Mouse (Mus musculus) gastrocnemius, adult 18-20 months (tissue): ENCODE data around the gene Zfp950. TPM values are rescaled to one million over a fixed set of nuclear protein-coding genes. Genes with fewer than 3 reads are reported as not detected.
A peak's percentile ranks its signal among the peaks of the same experiment; 100 is the strongest.

Experiments
- DNase-seq: peaks from one replicate; pipeline ENCODE4 v3.0.0; 2021; ENCODE audit warnings: low spot score
- total RNA-seq, 2 experiments: library from RNA; stranded (reverse); gene quantifications; 2 replicates each; pipeline ENCODE4 v1.2.3; 2021

The Zfp950 gene
- total RNA-seq, 2 experiments from 2014 or later: 3.0 TPM

DNA sequence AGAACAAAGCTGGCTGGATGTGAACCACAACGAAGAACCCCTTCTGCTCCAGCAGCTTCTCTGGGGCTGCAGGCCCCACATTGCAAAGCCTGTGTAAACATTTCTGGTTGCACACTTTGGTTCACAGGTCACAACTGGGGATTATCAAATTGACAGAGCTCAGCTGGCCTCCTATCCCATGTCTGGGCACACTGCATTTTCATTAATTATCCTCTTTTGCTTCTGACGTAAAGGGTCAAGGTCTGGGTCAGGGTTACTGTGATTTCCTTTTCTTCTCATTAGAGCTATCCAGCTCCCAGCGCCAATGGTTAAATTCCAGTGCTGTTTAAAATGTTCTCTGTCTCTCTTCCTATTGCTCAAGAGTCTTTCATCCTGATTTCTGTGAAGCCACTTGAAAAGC, 83.1 kb downstream of the Zfp950 start:
- no peak for DNase-seq

DNA sequence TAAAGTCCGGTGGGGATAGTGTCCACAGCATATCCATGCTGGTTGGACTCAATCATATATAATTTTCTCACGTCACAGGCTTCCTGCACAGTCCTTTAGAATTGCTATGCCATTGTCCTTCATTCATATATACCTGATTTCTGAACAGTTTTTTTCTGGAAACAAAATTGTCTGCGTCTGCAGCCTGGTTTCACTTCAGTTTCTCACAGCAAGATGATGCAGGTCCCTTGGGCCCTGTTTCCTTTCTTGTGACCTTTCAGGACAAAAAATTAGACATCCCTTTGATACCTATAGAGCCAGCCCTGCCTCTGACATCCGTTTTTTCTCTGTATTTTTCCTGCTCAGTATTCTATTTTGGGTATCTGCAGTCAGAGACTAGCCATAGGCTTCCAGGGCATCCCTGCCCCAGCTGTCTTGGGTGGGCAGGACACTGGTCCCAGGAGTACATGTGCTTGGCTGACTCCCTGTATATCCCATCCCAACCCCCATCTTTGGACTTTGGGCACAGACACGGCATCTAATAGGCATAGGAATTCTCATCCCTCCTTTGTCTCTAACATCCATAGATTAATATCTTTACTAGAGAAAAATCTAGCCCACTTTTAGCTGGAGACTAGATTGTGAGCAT, 83.7 kb downstream of the Zfp950 start:
- no peak for DNase-seq

DNA sequence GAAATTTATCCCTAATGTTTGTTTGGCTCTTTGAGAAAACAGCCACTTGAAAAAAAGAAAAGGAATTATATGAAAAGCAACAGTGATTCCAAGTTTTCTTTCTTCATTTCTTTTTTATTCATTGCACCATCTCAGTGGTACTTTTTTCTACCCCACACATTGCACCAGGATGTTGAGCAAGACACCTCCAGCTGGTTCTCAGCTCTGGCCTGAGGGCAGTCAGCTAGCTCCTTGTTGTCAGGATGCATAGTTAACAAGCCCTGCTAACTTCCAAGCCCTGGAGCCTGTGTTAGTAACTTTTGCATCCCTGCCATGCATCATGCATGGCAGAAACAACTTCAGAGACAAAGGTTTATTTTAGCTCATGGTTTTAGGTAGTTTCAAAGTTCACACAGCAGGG, 87.9 kb downstream of the Zfp950 start:
- no peak for DNase-seq

DNA sequence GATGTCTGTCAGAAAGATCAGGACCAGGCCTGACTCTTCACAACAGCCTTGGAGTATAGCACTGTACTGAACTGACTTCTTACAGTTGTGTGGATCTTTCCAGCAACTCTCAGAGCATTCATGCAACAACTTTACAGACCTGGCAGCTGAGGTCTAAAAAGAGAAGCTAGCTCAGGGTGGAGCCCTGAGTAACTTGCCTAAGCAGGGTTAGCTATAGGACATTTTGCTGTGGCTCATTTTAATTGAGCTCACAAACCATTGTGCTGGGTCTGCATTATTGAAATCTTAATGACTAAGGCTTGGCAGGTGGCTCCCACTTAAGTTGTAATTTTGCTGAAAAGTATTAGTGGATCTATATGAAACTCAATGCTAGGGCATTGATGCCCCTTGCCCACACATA, 88.6 kb downstream of the Zfp950 start:
- no peak for DNase-seq

DNA sequence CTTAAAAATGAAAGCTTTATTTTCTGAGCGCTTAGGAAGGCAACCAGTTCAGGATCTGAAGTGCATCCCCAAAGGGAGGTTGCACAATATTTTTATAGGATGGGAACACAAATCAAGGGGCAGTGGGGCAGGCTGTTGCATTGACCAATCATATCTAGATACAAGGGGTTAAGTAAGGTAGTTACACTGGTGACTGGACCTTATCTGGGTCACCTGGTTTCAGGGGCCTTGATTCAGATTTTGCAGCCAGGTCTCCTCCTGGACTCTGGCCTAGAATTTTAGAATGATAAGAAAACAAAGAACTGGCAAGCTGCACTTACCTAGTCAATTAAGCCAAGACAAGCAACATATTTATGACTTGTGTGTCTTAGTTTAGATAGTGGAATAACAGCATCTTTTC, 89.5 kb downstream of the Zfp950 start:
- DNase-seq: no peak

DNA sequence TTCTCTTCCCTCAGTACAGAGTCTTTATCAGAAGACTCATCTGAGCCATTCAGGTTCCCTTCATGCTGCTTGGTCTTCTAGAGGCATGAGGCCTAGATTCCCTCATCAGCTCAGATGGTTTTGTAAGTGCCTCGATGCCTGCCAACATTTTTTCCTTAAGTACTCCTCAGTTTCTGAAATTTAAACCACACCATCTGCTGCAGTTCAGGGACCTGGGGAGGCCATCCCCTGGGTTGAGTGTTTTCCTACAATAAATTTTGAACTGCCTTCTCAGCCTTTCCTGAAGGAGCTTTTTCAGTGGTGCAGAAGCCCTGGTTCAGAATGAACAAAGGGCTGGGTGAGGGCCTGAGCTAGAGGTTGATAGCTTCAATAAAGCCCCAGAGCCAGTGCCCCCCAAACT, 91.2 kb downstream of the Zfp950 start:
- peak; percentile 40 for DNase-seq

DNA sequence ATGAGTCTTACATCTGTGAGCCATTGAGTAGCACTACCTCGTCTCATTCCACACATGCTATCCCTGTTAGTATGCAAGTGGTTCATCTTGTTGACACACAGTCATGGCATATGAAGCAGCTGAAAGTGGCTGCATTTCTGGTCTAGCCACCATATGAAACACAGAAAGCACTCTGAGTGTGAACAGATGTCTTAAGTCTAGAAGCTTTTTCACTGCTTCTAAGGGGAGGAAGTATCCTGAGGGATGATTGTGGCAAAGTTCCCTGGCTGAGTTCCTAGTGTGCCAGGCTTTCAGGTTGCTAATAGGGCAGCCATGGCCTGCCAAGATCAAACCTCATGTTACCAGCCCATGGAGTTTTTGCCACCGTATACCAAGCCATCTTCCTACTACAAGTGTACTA, 92.0 kb downstream of the Zfp950 start:
- no peak for DNase-seq

DNA sequence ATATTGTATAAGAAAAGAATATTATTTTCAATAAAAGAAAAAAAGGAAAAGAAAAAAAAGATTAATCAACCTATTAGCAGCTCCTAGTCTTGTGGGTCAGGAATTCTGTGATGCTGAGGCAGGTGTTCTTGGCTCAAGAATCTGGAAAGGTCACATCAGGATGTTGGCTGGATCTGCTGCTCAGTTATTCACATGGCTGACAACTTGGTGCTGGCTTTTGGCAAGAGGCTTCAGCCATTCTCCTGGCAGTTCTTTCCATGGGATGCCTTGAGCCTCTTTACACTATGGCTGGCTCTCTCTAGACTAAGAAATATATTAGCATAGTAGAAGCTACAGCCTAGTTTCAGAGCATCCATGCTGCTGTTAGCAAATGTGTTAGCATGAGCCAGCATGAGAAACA, 101.5 kb downstream of the Zfp950 start:
- no peak for DNase-seq

DNA sequence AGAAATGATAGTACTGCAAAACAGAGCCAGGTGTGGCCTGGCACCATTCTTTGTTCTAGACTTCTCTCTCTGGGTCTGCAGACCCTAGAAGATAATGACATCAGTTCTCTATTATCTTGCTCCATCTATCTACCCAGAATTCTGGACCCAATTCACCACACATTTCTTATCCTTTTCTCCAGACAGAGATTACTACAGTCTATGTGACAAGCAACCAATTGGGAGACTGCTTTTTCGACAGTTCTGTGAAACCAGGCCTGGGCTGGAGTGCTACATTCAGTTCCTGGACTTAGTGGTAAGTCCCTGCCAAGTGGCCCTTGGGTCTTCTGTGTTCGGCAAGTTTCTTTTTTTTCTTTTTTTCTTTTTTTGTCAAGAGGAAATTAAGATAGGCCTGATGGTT, 109.1 kb downstream of the Zfp950 start:
- DNase-seq: no peak

DNA sequence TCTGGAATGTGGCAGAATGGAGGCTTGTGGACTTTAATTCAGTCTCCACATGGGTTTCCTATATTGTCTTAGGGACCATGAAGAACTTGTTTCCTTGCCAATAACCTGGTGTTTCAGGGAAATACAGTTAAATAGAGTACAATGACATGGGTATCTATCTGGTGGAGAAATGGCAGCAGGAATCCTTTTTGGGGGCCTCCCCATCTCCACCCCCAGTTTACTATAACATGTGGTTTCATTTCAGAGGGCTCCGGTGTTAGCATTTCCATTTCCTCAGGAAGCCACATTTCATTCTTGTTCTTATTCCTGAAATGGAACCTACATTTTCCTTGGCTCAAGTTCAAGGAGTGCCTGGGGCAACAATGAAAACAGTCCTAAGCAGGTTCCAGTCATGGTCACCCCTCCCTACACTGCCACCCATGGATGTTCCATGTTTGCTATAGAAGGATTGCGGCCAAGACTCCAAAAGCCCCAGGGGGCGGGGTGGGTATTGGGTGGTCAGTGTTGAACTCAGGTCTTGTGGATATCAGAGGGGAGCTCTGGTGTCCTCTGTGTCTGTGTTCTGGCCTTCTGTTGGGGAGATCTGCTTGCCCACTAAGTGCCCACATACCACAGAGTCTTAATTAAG, 118.6 kb downstream of the Zfp950 start:
- no peak for DNase-seq

DNA sequence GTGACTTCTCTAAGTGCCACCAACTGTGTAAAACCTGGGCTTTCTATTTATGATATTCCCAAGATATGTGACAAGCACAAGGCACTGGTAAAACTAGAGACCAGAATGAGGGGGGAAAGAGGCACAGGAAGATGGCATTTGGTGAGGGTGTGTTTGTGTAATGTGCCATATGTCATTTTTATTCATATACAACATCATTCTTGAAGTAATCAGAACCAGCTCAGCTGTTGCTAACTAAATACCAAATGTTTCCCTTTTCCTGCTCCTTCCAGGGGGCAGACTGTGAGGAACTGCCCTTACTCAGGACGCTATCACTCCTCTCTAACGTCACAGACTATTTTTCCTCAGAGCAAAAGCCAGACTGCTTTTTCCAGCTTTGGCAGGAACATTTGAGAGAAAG, 119.1 kb downstream of the Zfp950 start:
- DNase-seq: no peak

DNA sequence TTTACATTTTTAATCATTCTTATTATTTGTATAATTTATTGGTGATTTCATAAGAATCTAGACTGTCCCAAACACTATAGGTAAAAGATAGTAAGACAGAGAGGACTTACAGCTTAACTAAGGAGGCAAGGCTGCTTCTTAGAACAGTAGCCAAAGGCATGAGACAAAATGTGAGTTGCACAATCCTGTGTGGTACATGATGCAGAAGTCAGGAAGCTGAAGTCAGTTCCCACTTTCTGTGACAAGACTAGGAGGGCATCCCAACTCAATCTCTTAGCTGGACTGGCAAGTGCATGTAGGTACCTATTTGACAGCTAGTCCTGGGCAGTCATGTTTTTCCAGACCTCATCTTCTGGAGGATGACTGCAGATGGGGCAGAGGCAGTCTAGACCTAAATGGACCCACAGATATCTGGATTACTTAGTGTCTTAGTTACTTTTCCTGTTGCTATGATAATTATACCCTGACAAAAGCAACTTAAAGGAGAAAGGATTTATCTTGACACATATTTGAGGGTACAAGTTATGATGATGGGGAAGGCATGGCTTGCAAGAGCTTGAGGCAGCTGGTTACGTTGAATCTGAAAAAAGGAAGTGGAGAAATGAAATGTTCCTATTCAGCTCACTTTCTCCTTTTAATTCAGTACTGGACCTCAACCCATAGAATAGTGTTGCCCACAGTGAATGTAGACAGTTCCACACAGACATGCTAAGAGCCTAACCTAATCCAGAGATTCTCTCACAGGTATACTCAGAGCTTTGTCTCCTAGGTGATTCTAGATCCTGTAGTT, 123.0 kb downstream of the Zfp950 start:
- no peak for DNase-seq

DNA sequence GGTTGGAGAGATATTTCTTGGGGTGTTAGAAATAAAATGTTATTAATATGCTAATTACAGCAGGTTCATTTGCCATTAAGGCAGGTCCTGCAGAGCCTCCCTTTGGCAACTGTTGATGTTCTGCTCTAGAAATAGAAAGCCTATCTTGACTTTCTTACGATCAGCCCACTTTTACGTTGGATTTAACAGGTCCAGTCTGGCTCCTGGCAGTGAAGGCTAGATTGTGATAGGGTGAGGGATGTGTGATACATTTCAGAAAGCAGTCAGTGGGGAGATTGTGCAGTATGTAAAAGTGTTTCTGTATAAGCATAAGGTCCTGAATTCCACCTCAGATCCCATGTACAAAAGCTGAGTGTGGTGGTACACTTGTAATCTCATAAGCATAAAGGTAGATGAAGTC, 131.4 kb downstream of the Zfp950 start:
- no peak for DNase-seq

Other genes with a start within 250 kb of the Zfp950 start
- not detected for gene Gm7102, start 35.5 kb upstream of the Zfp950 start, total RNA-seq
- not detected for gene Gm6020, start 43.0 kb upstream of the Zfp950 start, total RNA-seq
- gene Csf2ra, start 87.6 kb upstream of the Zfp950 start, total RNA-seq: 1 to 10 TPM in 1 of 2 experiments, under 1 TPM in 1; 0.84 to 1.5 TPM
- not detected for gene Gm21060, start 156.2 kb upstream of the Zfp950 start, total RNA-seq